Mouse (Mus musculus) hindbrain, embryonic 12.5 days (tissue): Measurements from ENCODE around the gene Krtap2-4. TPM values are rescaled to one million over a fixed set of nuclear protein-coding genes. Genes with fewer than 3 reads are reported as not detected.
"Not testable (repeated sequence)": the region's sequence is repeated elsewhere in the genome, so short reads cannot be mapped to it uniquely, and the experiment has no call there.

Experiments used
- ATAC-seq: fragments of 200-750 bp; cut with Nextera tagmentation; 2 replicates; pipeline ENCODE4 v1.8.0; 2017; ENCODE audit warnings: moderate TSS enrichment; ENCODE audit not compliant: low FRiP score
- H3K27ac ChIP-seq: fragments of 300-500 bp; sonication (generic); 2 replicates; pipeline ENCODE4 v1.5.1; 2016; ENCODE audit warnings: mild to moderate bottlenecking
- H3K27me3 ChIP-seq: fragments of 300-500 bp; sonication (generic); 2 replicates; pipeline ENCODE4 v1.6.1; 2016; ENCODE audit warnings: mild to moderate bottlenecking
- H3K36me3 ChIP-seq: fragments of 300-500 bp; sonication (generic); 2 replicates; pipeline ENCODE4 v1.6.1; 2016; ENCODE audit warnings: mild to moderate bottlenecking
- H3K4me1 ChIP-seq: fragments of 300-500 bp; sonication (generic); 2 replicates; pipeline ENCODE4 v1.6.1; 2016
- H3K4me2 ChIP-seq: fragments of 300-500 bp; sonication (generic); replicated peaks from 2 replicates; pipeline ENCODE4 v1.6.1; 2016; ENCODE audit warnings: mild to moderate bottlenecking
- H3K4me3 ChIP-seq: fragments of 300-500 bp; sonication (generic); 2 replicates; pipeline ENCODE4 v1.5.1; 2016; ENCODE audit warnings: mild to moderate bottlenecking
- H3K9ac ChIP-seq: fragments of 300-500 bp; sonication (generic); 2 replicates; pipeline ENCODE4 v1.6.1; 2016; ENCODE audit warnings: mild to moderate bottlenecking, moderate library complexity
- H3K9me3 ChIP-seq: fragments of 300-500 bp; sonication (generic); replicated peaks from 2 replicates; pipeline ENCODE4 v1.6.1; 2016; ENCODE audit warnings: mild to moderate bottlenecking
- WGBS: fragments of 180-500 bp; shearing (Covaris S2); methylation state at CpG from one replicate; pipeline ENCODE4 v1.1.7; 2016; 5-methylcytosine and 5-hydroxymethylcytosine counted together
- polyA plus RNA-seq: library from polyadenylated mRNA; unstranded; fragments of >200 nt; fragmentation: Nextera tagmentation; extraction: Ambion mirVana; gene quantifications from 2 replicates; pipeline ENCODE4 v1.2.1, GENCODE M21; 2016

Krtap2-4 gene
- polyA plus RNA-seq = not detected in 2 replicates

DNA sequence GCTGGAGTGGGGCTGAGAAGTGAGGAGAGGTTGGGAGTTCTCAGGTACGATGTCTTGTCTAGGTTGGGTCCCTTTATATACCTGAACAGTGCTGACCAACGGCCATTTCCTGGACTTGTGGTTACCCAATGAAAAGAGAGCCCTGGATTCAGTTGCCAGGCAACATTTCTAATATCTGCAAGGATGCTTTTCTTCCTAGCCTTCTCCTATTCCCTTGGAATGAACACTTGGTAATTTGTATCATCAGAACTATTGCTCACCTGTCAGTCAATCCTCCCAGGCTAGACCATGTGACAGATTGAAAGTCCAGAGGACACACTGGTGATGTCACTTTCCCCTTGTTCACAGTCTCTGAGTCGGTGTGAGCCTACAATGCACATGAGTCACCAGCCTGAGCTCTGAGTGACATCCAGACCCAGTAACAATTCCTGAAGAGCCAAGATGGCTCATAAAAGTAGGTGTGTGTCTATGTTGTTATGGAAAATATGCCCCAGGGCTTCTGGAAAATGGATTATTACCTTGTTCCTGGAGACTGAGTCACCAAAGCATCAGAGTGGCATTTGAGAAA is at the start of gene Krtap2-4:
Gene Krtap2-4 (minus strand): TSS at position 51 of the 568 bp plus-strand sequence.
- H3K4me3 ChIP-seq = no peak within 1 kb of the TSS
- no peaks in the 10 kb centered on the region for H3K9me3 ChIP-seq
- H3K4me1 ChIP-seq = no peaks in the 10 kb centered on the region
- no peaks in the 10 kb centered on the region for H3K27me3 ChIP-seq
- ATAC-seq = no peak
- H3K27ac ChIP-seq = no peak within 1 kb of the TSS
- 80% methylated on average over 3 of the region's 3 CpGs for WGBS
- H3K9ac ChIP-seq = no peak within 1 kb of the TSS
- no peak within 1 kb of the TSS for H3K4me2 ChIP-seq
- no peaks in the 10 kb centered on the region for H3K36me3 ChIP-seq

DNA sequence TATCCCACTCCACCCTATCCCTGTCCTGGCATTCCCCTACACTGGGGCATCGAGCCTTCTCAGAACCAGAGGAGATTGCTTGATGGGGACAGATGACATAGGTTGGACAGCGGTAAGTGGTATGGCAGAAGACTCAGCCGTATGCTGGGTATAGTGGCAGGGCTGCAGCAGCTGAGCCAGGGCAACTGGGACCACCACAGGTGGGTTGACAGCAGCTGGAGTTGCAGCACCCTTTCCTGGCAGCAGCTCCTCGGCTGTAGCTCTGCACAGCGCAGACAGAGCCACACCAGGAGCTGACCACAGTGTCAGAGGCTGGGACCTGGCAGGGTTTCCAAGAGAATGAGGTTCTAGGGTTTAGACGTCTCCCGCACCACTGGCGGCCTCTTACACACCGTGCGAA is 48.2 kb upstream of the Krtap2-4 start:
- Histone ChIP-seq H3K4me2 (no peak overlapping the region), H3K36me3 (no peaks in the 10 kb centered on the region), H3K9me3 (no peaks in the 10 kb centered on the region), H3K27me3 (no peaks in the 10 kb centered on the region), H3K4me1 (no peaks in the 10 kb centered on the region), H3K4me3 (no peak overlapping the region), H3K9ac (no peak overlapping the region), H3K27ac (no peak overlapping the region)
- ATAC-seq = no peak
- 85% methylated on average over 10 of the region's 10 CpGs for WGBS

DNA sequence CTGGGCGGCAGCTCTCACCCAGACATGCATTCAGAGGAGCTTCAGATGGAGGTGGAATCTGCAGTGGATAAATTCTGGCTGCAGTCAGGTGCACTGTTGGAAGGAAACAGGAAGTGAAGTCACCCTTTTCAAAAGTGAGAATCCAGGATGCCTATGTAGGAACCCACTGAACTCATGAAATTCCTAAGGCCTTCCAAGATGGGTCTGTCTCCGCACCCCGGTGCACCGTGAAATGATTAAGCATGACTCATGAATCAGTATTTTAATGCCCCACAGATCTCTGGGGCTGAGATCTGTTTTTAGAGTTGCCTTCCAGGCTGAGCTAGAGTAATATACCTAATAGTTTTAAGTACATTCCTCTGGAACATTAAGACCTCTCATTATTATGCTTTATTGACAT is 44.6 kb upstream of the Krtap2-4 start:
- no peak for ATAC-seq
- H3K4me1 ChIP-seq = no peaks in the 10 kb centered on the region
- WGBS = 89% methylated on average over 4 of the region's 4 CpGs

DNA sequence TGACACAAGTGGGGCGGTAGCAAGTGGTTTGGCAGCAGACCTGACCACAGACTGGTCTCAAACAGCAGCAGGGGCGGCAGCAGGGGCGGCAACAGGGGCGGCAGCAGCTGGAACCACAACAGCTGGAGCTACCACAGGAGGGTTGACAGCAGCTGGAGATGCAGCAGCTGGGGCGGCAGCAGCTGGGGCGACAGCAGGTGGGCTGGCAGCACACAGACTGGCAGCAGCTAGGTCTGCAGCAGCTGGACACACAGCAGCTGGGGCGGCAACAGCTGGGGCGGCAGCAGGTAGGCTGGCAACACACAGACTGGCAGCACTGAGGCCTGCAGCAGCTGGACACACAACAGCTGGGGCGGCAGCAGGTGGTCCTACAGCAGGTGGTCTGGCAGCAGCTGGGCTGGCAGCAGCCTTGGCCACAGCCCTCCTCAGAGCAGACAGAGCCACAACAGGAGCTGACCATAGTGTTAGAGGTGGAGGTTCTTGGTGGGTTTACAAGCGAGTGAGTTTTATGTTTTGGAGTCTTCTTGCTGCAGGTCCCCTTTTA is 43.9 kb upstream of the Krtap2-4 start, which contains the start of gene Gm11563:
Gene Gm11563 (minus strand): TSS at position 494 of the 544 bp plus-strand sequence.
- H3K36me3 ChIP-seq = not testable (repeated sequence)
- 59% methylated on average over 10 of the region's 10 CpGs for WGBS

More for the DNA sequence above, 44.6 kb upstream of the Krtap2-4 start:
- Histone ChIP-seq H3K36me3 (no peaks in the 10 kb centered on the region), H3K27ac (no peak overlapping the region), H3K27me3 (no peaks in the 10 kb centered on the region), H3K9me3 (no peaks in the 10 kb centered on the region), H3K4me3 (no peak overlapping the region), H3K4me2 (no peak overlapping the region), H3K9ac (no peak overlapping the region)

DNA sequence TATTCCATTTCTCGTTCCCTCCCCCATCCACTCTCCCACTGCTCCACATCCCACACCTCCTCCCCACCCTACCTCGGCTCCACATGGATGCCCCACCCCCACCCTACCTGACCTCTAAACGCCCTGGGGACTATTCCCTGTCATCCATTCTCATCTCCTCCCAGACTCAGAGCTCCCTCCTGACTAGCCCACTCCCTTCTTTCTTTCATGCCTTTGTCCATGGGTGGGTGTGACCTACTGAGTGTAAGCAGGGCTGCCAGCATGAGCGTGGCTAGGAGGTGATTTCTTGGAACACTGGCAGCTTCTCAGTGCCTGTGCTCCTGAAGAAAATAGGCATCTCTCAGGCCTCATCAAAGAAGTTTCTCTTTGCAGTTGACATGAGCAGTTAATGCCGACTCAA is 42.4 kb upstream of the Krtap2-4 start:
- ATAC-seq = no peak
- WGBS = 49% methylated on average over 5 of the region's 5 CpGs
- Histone ChIP-seq H3K27ac (no peak overlapping the region), H3K9ac (no peak overlapping the region), H3K4me1 (no peaks in the 10 kb centered on the region), H3K27me3 (no peaks in the 10 kb centered on the region), H3K9me3 (no peaks in the 10 kb centered on the region), H3K36me3 (no peaks in the 10 kb centered on the region), H3K4me2 (no peak overlapping the region), H3K4me3 (no peak overlapping the region)

More for the DNA sequence above, 43.9 kb upstream of the Krtap2-4 start, which contains the start of gene Gm11563:
- H3K27me3 ChIP-seq, H3K9ac ChIP-seq, H3K4me1 ChIP-seq, ATAC-seq, H3K4me3 ChIP-seq, H3K4me2 ChIP-seq, H3K27ac ChIP-seq, H3K9me3 ChIP-seq: not testable (repeated sequence)

DNA sequence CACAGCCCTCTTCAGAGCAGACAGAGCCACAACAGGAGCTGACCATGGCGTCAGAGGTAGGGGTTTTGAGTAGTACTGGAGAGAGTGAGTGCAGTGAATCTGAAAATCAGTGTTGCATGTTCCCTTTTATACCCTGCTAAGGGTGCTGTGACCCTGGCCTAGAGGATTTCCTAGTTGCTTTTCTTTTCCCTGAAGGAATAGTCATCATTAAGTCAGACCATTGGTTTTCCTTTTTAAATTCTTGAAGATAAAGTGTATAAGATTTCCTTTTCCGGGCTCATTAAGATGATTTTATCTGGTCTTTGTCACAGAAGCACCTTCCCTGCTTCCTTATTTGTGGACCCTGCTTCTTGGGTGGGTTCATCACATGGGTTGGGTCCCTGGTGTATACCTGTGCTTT is 35.5 kb upstream of the Krtap2-4 start, which contains the start of gene Gm11555:
Gene Gm11555 (minus strand): TSS at position 101 of the 400 bp plus-strand sequence.
- Histone ChIP-seq H3K9me3 (no peaks in the 10 kb centered on the region), H3K4me2 (no peak within 1 kb of the TSS), H3K4me1 (no peaks in the 10 kb centered on the region), H3K4me3 (no peak within 1 kb of the TSS), H3K27me3 (no peaks in the 10 kb centered on the region), H3K36me3 (no peaks in the 10 kb centered on the region), H3K27ac (no peak within 1 kb of the TSS), H3K9ac (no peak within 1 kb of the TSS)
- WGBS = 83% methylated on average over 2 of the region's 2 CpGs
- ATAC-seq = no peak

DNA sequence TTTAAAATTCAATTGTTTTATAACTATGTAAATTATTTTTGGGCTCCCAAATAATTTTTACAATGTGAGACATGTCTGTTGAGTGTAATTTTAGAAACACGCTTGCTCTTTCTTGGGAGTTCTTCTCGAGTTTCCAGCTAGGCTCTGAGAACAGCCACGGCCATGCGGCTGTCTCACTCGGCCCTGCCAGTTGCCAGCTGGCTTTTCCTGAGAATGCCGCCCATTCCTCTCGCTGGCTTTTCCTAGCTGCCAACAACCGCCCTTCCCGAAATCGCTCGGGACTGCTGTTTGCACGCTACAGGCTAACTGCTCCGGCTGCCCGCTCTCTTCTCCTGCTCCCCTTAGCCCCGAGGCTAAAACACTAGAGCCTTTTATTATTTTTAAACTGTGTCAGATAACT is 31.8 kb upstream of the Krtap2-4 start:
- no peak overlapping the region for H3K4me3 ChIP-seq
- H3K9me3 ChIP-seq = no peaks in the 10 kb centered on the region
- WGBS = 91% methylated on average over 15 of the region's 15 CpGs
- no peaks in the 10 kb centered on the region for H3K27me3 ChIP-seq
- no peak overlapping the region for H3K9ac ChIP-seq
- no peak overlapping the region for H3K4me2 ChIP-seq
- H3K36me3 ChIP-seq = no peaks in the 10 kb centered on the region
- H3K4me1 ChIP-seq = no peaks in the 10 kb centered on the region
- no peak overlapping the region for H3K27ac ChIP-seq
- ATAC-seq = no peak

DNA sequence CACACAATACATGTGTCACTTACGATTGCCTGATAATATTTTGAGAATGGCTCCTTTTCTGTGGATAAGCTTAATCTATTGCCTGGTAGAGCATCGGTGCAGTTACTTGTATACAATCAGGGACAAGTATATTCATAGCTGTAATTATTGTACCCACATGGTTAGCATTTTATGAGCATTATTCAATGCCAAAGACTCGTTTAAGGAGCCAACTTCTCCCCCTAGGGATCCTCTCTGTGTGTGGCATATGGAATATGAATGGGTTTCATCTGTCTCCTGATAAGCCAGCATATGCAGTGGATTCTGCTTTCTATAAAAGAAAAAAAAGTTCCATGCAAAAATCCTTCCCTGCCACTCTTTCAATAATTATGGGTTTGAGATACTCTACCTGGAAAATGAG is 29.7 kb upstream of the Krtap2-4 start:
- Histone ChIP-seq H3K4me2 (no peak overlapping the region), H3K4me3 (no peak overlapping the region), H3K9me3 (no peaks in the 10 kb centered on the region), H3K36me3 (no peaks in the 10 kb centered on the region), H3K27ac (no peak overlapping the region), H3K9ac (no peak overlapping the region), H3K27me3 (no peaks in the 10 kb centered on the region), H3K4me1 (no peaks in the 10 kb centered on the region)
- no peak for ATAC-seq
- WGBS = 78% methylated on average over 3 of the region's 3 CpGs

DNA sequence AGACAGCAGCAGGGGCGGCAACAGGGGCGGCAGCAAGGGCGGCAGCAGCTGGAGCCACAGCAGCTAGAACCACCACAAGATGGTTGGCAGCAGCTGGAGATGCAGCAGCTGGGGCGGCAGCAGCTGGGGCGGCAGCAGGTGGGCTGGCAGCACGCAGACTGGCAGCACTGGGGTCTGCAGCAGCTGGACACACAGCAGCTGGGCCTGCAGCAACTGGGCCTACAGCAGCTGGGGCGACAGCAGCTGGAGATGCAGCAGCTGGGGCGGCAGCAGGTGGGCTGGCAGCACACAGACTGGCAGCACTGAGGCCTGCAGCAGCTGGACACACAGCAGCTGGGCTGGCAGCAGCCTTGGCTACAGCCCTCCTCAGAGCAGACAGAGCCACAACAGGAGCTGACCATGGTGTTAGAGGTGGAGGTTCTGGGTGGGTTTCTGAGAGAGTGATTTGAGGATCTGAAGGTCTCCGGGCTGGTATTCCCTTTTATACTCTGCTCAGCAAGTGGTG is 29.0 kb upstream of the Krtap2-4 start, which contains the start of gene Krtap4-7:
Gene Krtap4-7 (minus strand): TSS at position 455 of the 505 bp plus-strand sequence.
- H3K4me2 ChIP-seq, H3K27me3 ChIP-seq, H3K4me1 ChIP-seq, H3K9me3 ChIP-seq, H3K36me3 ChIP-seq, H3K27ac ChIP-seq, H3K4me3 ChIP-seq, ATAC-seq, H3K9ac ChIP-seq: not testable (repeated sequence)
- WGBS = 81% methylated on average over 9 of the region's 9 CpGs

DNA sequence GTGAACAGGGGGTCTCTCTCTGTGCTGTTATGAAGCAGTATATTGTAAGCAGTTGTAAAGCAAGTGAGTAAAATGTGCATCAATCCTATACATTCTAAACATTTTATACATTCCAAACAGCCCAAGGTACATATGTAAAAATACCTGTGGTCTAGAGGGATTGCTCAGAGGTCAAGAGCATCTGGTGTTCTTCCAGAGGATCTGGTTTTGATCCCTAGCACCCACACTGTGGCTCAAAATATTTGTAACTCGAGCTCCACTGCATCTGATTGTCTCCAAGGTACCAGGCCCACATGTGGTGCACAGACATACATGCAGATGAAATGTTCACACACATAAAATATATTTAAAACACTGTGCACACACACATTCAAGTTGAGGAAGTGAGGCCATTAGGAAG is 26.3 kb upstream of the Krtap2-4 start:
- Histone ChIP-seq H3K4me3 (no peak overlapping the region), H3K27ac (no peak overlapping the region), H3K36me3 (no peaks in the 10 kb centered on the region), H3K9me3 (no peaks in the 10 kb centered on the region), H3K4me1 (no peaks in the 10 kb centered on the region), H3K4me2 (no peak overlapping the region), H3K9ac (no peak overlapping the region), H3K27me3 (no peaks in the 10 kb centered on the region)
- no peak for ATAC-seq
- 41% methylated on average over 1 of the region's 1 CpGs for WGBS

DNA sequence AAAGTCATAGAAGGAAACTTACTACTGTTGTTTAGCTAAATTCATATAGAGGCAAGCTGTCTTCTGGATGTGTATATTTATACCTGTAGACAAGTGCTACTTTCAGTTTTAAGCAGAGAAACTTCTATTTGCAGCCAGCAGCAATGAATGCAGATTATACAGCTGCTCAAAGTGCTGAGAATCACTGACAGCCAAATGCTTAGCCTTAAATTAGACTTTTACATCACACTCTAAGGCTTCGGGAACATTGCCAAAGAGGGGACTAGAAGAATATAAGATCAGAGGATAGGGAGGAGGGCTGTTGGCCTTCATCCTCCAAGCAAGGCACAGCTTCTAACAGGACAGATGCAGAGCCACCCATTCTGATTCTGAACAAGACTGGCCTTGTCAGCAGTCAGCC is 22.4 kb upstream of the Krtap2-4 start:
- Histone ChIP-seq H3K27me3 (no peaks in the 10 kb centered on the region), H3K9ac (no peak overlapping the region), H3K4me1 (no peaks in the 10 kb centered on the region), H3K4me3 (no peak overlapping the region), H3K9me3 (no peaks in the 10 kb centered on the region), H3K4me2 (no peak overlapping the region), H3K36me3 (no peaks in the 10 kb centered on the region), H3K27ac (no peak overlapping the region)
- ATAC-seq = no peak
- 76% methylated on average over 1 of the region's 1 CpGs for WGBS

DNA sequence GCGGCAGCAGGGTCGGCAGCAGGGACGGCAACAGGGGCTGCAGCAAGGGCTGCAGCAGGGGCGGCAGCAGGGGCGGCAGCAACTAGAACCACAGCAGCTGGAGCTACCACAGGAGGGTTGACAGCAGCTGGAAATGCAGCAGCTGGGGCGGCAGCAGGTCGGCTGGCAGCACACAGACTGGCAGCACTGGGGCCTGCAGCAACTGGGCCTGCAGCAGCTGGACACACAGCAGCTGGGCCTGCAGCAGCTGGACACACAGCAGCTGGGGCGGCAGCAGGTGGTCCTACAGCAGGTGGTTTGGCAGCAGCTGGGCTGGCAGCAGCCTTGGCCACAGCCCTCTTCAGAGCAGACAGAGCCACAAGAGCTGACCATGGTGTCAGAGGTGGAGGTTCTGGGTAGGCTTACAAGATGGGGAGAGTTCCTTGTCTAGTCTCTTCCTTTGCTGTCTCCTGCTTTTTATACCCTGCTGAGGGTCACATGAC is 20.0 kb upstream of the Krtap2-4 start, which contains the start of gene Krtap4-2:
Gene Krtap4-2 (minus strand): TSS at position 432 of the 482 bp plus-strand sequence.
- no peak for ATAC-seq
- H3K9me3 ChIP-seq = no peaks in the 10 kb centered on the region
- no peak within 1 kb of the TSS for H3K4me2 ChIP-seq
- H3K4me3 ChIP-seq = no peak within 1 kb of the TSS
- WGBS = 42% methylated on average over 8 of the region's 8 CpGs
- no peaks in the 10 kb centered on the region for H3K27me3 ChIP-seq
- H3K27ac ChIP-seq = no peak within 1 kb of the TSS
- no peak within 1 kb of the TSS for H3K9ac ChIP-seq
- no peaks in the 10 kb centered on the region for H3K4me1 ChIP-seq
- no peaks in the 10 kb centered on the region for H3K36me3 ChIP-seq

DNA sequence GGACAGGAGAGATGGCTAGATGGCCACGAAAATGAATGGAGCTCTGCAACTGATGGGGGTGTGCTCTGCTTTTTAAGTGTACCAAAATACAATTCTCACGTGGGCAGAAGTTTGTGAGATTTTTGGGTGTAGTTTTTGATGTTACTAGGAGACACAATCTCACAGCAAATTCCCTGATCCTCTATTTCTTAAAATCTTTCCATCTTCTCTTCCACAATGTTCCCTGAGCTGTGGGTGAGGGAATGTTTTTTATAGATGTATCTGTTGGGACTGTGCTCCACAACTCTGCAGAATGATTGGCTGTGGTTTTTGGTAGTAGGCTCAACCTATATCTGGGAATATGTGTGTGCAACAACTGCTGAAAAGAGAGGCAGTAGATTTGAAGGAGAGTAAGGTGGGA is 18.6 kb upstream of the Krtap2-4 start:
- no peak overlapping the region for H3K4me2 ChIP-seq
- H3K9me3 ChIP-seq = no peaks in the 10 kb centered on the region
- H3K4me3 ChIP-seq = no peak overlapping the region
- H3K36me3 ChIP-seq = no peaks in the 10 kb centered on the region
- no peaks in the 10 kb centered on the region for H3K4me1 ChIP-seq
- no peak overlapping the region for H3K27ac ChIP-seq
- WGBS = 76% methylated on average over 2 of the region's 2 CpGs
- H3K27me3 ChIP-seq = no peaks in the 10 kb centered on the region
- no peak overlapping the region for H3K9ac ChIP-seq
- no peak for ATAC-seq
